Mouse (Mus musculus) forebrain, embryonic 10.5 days (tissue): ENCODE data around the gene Scp2. TPM values are rescaled to one million over a fixed set of nuclear protein-coding genes. Genes with fewer than 3 reads are reported as not detected.

ENCODE experiments used
- DNase-seq: peaks from one replicate; pipeline ENCODE4 v3.0.0-alpha.2; 2017; ENCODE audit warnings: low spot score; ENCODE audit errors: extremely low spot score
- H3K27ac ChIP-seq: fragments of 300-500 bp; sonication (generic); 2 replicates; pipeline ENCODE4 v1.5.1; 2016; ENCODE audit warnings: mild to moderate bottlenecking
- H3K27me3 ChIP-seq: fragments of 300-500 bp; sonication (generic); 2 replicates; pipeline ENCODE4 v1.6.1; 2016; ENCODE audit warnings: mild to moderate bottlenecking; ENCODE audit not compliant: poor library complexity, severe bottlenecking
- H3K36me3 ChIP-seq: fragments of 300-500 bp; sonication (generic); replicated peaks from 2 replicates; pipeline ENCODE4 v1.6.1; 2016; ENCODE audit warnings: mild to moderate bottlenecking, moderate library complexity
- H3K4me1 ChIP-seq: fragments of 300-500 bp; sonication (generic); 2 replicates; pipeline ENCODE4 v1.6.1; 2016
- H3K4me3 ChIP-seq: fragments of 300-500 bp; sonication (generic); 2 replicates; pipeline ENCODE4 v1.5.1; 2016; ENCODE audit warnings: mild to moderate bottlenecking, moderate library complexity
- H3K9me3 ChIP-seq: fragments of 300-500 bp; sonication (generic); 2 replicates; pipeline ENCODE4 v1.6.1; 2016; ENCODE audit warnings: mild to moderate bottlenecking, moderate library complexity
- WGBS: fragments of 180-500 bp; shearing (Covaris S2); methylation state at CpG from one replicate; pipeline ENCODE4 v1.1.7; 2016; 5-methylcytosine and 5-hydroxymethylcytosine counted together
- polyA plus RNA-seq: library from polyadenylated mRNA; unstranded; fragments of >200 nt; fragmentation: Nextera tagmentation; extraction: Ambion mirVana; gene quantifications from 2 replicates; pipeline ENCODE4 v1.2.1, GENCODE M21; 2016

The Scp2 gene
- polyA plus RNA-seq, 1 experiment from 2014 or later, result 190 TPM

GRCm38 (mm10) chr4:108130452-108130851 lies 14.3 kb downstream of the Scp2 start:
- Histone ChIP-seq H3K9me3 (no peaks in the 10 kb centered on the region), H3K27me3 (no peaks in the 10 kb centered on the region), H3K27ac (no peak overlapping the region), H3K36me3 (no peaks in the 10 kb centered on the region), H3K4me1 (no peaks in the 10 kb centered on the region), H3K4me3 (no peak overlapping the region)
- no peak for DNase-seq
- WGBS, result 90% methylated on average over 3 of the region's 3 CpGs

DNA sequence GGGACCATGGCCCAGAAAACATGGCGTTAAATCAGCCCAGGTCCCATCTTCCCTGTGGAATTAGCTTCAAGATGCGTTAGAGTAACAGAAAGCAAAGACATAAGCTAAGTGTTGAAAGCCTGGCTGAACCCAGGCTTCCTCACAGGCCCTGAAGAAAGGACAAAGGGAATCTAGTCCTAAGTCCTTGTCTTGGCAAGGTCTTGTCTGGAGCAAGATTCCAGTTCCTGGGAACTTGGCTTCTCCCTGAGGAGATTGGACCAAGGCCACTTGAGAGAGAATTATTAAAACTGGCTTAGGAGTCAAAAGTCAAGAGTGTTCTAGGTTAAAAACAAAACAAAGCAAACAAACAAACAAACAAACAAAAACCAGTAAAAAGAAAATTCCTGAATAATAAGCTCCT lies 16.5 kb downstream of the Scp2 start:
- Histone ChIP-seq H3K36me3 (no peaks in the 10 kb centered on the region), H3K4me3 (no peak overlapping the region), H3K9me3 (no peaks in the 10 kb centered on the region), H3K4me1 (no peaks in the 10 kb centered on the region), H3K27ac (no peak overlapping the region), H3K27me3 (no peaks in the 10 kb centered on the region)
- DNase-seq, result no peak
- 88% methylated on average over 2 of the region's 2 CpGs for WGBS

- no peaks in the 10 kb centered on the region for H3K4me1 ChIP-seq
- no peaks in the 10 kb centered on the region for H3K36me3 ChIP-seq
- no peaks in the 10 kb centered on the region for H3K27me3 ChIP-seq
- no peak overlapping the region for H3K27ac ChIP-seq
- no peaks in the 10 kb centered on the region for H3K9me3 ChIP-seq
- no peak overlapping the region for H3K4me3 ChIP-seq
- WGBS, result 91% methylated on average over 5 of the region's 5 CpGs
- DNase-seq, result no peak
Measured at GRCm38 (mm10) chr4:108127516-108127915, 17.3 kb downstream of the Scp2 start.

DNA sequence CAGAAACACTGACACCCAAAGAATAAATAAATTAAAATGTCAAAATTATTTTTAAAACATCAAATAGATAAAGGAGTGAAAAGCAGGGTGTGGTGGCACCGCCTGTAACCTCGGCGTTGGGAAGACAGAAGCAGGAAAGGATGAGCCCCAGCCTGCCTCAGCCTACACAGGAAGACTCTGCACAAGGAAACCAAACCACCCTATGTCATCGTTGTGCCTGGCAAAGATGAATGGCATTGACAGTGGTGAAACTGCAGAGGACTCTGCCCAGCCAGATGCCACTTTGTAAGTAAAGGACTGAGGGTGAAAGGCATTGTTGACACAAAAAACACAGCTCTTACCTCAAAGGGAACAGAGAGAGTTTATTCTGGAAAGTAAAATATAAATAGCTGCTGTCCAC lies 18.5 kb downstream of the Scp2 start:
- no peak overlapping the region for H3K27ac ChIP-seq
- no peak for DNase-seq
- 91% methylated on average over 4 of the region's 4 CpGs for WGBS
- H3K9me3 ChIP-seq, result no peaks in the 10 kb centered on the region
- no peaks in the 10 kb centered on the region for H3K4me1 ChIP-seq
- no peaks in the 10 kb centered on the region for H3K36me3 ChIP-seq
- no peak overlapping the region for H3K4me3 ChIP-seq
- H3K27me3 ChIP-seq, result no peaks in the 10 kb centered on the region

DNA sequence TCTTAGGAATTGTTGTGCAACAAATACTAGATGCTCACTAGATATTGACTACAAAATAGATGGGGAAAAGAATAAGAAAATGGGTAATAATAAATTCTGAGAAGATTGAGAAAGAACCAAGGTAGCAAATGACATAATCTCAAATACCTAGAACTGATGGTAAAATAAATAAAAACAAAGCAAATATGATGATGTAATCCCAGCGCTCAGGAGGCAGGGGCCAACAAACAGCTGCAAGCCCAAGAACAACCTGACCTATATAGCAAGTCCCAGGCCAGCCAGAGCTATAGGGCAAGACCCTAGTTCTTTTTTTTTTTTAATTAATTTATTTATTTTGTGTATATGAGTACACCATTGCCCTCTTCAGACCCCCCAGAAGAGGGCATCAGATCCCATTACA lies 20.7 kb downstream of the Scp2 start:
- Histone ChIP-seq H3K27ac (no peak overlapping the region), H3K4me3 (no peak overlapping the region), H3K9me3 (no peaks in the 10 kb centered on the region), H3K4me1 (no peaks in the 10 kb centered on the region), H3K27me3 (no peaks in the 10 kb centered on the region), H3K36me3 (no peaks in the 10 kb centered on the region)
- 93% methylated on average over 1 of the region's 1 CpGs for WGBS
- no peak for DNase-seq

GRCm38 (mm10) chr4:108117924-108118876 lies 26.6 kb downstream of the Scp2 start:
- DNase-seq, result peak; percentile 91
- Histone ChIP-seq H3K9me3 (no peaks in the 10 kb centered on the region), H3K36me3 (no peaks in the 10 kb centered on the region), H3K27me3 (no peaks in the 10 kb centered on the region), H3K4me1 (0 out of 2 replicates have a peak, but pooled peaks cover 4% of the 10 kb centered on the region), H3K27ac (peak overlapping the region; percentile 87), H3K4me3 (peak overlapping the region; percentile 74)
- WGBS, result 12% methylated on average over 45 of the region's 45 CpGs

DNA sequence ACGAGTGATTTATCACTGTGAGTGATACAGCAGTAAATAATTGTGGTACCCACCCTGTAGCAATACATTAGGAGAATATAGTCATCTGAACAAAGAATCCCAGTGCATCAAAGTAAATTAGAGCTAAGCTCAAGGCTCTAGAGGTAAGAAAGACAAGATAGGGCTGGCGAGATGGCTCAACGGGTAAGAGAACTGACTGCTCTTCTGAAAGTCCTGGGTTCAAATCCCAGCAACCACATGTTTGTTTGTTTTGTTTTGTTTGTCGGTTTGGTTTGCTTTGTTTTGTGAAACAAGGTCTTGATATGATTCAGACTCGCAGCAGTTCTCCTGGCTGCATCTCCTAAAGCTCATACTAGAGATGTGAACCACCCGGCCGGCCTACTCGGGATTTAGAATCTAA lies 27.3 kb downstream of the Scp2 start:
- Histone ChIP-seq H3K27ac (no peak overlapping the region), H3K27me3 (no peaks in the 10 kb centered on the region), H3K4me3 (0 out of 2 replicates have a peak overlapping the region, but pooled peaks have one; percentile 74), H3K4me1 (0 out of 2 replicates have a peak, but pooled peaks cover 4% of the 10 kb centered on the region), H3K36me3 (no peaks in the 10 kb centered on the region), H3K9me3 (no peaks in the 10 kb centered on the region)
- no peak for DNase-seq
- WGBS, result 91% methylated on average over 8 of the region's 8 CpGs

DNA sequence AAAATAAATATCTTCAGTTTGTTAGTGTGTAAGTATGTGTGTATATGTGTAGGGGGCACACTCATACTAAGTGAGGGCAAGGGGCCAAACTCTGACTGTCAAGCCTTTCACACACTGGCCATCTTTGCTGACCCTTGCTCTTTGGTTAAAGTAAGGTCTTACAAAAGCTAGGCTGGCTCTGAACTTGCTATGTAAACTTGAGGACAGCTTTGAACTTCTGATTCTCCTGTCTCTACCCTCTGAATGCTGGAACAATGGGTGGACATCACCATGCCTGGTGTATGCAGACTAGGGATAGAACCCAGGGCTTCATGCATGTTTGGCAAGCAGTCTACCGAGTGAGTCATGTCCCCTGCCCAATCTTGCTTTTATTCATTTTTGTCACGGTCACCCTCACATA lies 28.3 kb downstream of the Scp2 start:
- H3K27ac ChIP-seq, result no peak overlapping the region

DNA sequence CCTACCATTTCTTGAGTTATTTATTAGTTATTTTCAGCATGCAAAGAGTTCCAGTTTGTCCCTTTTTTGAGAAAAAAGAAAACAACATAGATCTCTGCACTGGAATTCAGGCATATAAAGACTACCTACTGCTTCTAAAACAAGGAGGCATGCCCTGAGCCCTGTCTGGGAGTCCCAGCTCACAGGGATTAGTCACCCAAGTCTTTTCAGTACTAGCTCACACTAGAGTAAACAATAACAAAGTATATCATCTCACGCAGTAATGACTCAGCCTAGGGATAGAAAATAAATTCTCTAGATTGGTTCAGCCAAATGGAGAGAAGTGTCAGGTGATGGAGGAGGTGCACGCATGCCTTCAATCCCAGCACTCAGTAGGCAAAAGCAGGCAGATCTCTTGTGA lies 34.1 kb downstream of the Scp2 start:
- DNase-seq, result no peak
- Histone ChIP-seq H3K27ac (no peak overlapping the region), H3K4me3 (no peak overlapping the region), H3K9me3 (no peaks in the 10 kb centered on the region), H3K4me1 (peaks cover 7% of the 10 kb centered on the region; the same call in 1 of the 2 replicates), H3K36me3 (no peaks in the 10 kb centered on the region; the same call in 1 of the 2 replicates), H3K27me3 (no peaks in the 10 kb centered on the region)
- 77% methylated on average over 2 of the region's 2 CpGs for WGBS

More for the DNA sequence above, 28.3 kb downstream of the Scp2 start:
- Histone ChIP-seq H3K4me3 (no peak overlapping the region), H3K27me3 (no peaks in the 10 kb centered on the region), H3K4me1 (0 out of 2 replicates have a peak, but pooled peaks cover 4% of the 10 kb centered on the region), H3K9me3 (no peaks in the 10 kb centered on the region), H3K36me3 (no peaks in the 10 kb centered on the region; the same call in 1 of the 2 replicates)
- no peak for DNase-seq
- WGBS, result 92% methylated on average over 2 of the region's 2 CpGs

GRCm38 (mm10) chr4:108109728-108110127 lies 35.1 kb downstream of the Scp2 start:
- Histone ChIP-seq H3K9me3 (no peaks in the 10 kb centered on the region), H3K4me1 (peaks cover 7% of the 10 kb centered on the region; the same call in 1 of the 2 replicates), H3K27ac (no peak overlapping the region), H3K27me3 (no peaks in the 10 kb centered on the region), H3K4me3 (no peak overlapping the region), H3K36me3 (no peaks in the 10 kb centered on the region; the same call in 1 of the 2 replicates)
- DNase-seq, result no peak
- 94% methylated on average over 7 of the region's 7 CpGs for WGBS

DNA sequence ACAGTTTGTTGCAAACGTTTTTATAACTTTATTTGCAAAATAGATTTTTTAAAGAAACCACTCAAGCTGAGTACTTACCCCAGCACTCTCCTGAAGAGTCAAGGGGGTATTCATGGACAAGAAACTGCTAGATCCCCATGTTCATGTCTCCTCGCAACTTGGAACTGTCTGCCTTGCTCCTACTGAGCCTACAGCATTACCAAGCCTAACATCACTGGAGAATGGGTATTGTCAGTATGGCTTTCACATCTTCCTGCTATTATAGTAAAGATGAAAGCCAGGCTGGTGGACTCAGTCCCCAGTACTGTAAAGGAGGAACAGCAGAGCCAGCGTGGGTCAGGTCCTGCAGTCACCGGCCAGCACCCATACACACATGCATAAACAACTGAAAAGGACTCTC lies 48.5 kb downstream of the Scp2 start, which contains the start of gene Podn:
Gene Podn, minus strand, starts transcription at position 101 of the 400 bp plus-strand sequence.
- 85% methylated on average over 4 of the region's 4 CpGs for WGBS
- H3K27ac ChIP-seq, result no peak within 1 kb of the TSS

DNA sequence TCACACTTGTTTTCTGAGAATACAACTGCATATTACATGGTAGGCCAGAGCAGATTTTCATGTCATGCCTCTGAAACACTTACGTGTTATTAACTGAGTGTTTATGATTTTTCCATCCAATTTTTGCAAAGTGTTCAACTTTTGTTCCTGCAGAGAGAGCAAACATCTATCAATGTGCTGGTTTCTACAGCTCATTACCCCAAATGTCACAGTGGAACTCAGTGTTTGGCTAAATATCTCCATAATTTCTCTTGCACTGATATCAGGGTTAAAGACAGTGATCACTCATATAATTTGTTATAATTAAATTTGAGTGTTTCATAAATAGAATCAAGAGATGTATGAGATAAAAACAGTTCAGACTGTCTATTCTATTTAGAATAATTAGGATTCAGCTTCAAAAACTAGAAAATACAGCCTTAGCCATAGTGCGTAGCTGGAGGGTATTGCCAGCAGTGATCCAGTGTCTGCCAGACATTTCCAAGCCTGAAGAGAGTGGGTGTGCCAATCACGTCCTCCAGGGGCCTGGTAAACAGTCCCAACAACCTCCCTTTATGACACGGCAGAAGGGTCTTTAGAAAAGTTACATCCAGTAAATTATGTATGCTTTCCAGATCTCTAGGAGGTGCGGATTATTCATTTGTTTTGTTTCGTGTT lies 51.9 kb downstream of the Scp2 start:
- Histone ChIP-seq H3K4me1 (no peaks in the 10 kb centered on the region), H3K9me3 (no peaks in the 10 kb centered on the region), H3K27me3 (no peaks in the 10 kb centered on the region), H3K36me3 (peaks cover 20% of the 10 kb centered on the region), H3K4me3 (no peak overlapping the region), H3K27ac (no peak overlapping the region)
- WGBS, result 92% methylated on average over 6 of the region's 6 CpGs
- no peak for DNase-seq

More for the DNA sequence above, 48.5 kb downstream of the Scp2 start, which contains the start of gene Podn:
- no peaks in the 10 kb centered on the region for H3K27me3 ChIP-seq
- H3K9me3 ChIP-seq, result no peaks in the 10 kb centered on the region
- peaks cover 10% of the 10 kb centered on the region for H3K36me3 ChIP-seq
- H3K4me3 ChIP-seq, result no peak within 1 kb of the TSS
- H3K4me1 ChIP-seq, result no peaks in the 10 kb centered on the region
- DNase-seq, result no peak

- Histone ChIP-seq H3K9me3 (no peaks in the 10 kb centered on the region), H3K36me3 (no peaks in the 10 kb centered on the region), H3K27me3 (no peaks in the 10 kb centered on the region), H3K4me3 (no peak overlapping the region), H3K4me1 (peaks cover 12% of the 10 kb centered on the region), H3K27ac (no peak overlapping the region)
- 89% methylated on average over 2 of the region's 2 CpGs for WGBS
- DNase-seq, result no peak
Measured at GRCm38 (mm10) chr4:108083993-108084392, 60.8 kb downstream of the Scp2 start.
